Mouse (Mus musculus) cerebellum, adult 2 months (tissue): Measurements from ENCODE around the gene Draxin. TPM values are rescaled to one million over a fixed set of nuclear protein-coding genes. Genes with fewer than 3 reads are reported as not detected.

Source experiments
- DNase-seq, 2 experiments: peaks; one replicate each; pipeline ENCODE4 v3.0.0; 2021
- H3K27ac ChIP-seq: fragments of 200-500 bp; 2 replicates; pipeline ENCODE4 v1.5.1; 2012; ENCODE audit warnings: low read length, control low read depth, inconsistent platforms; ENCODE audit not compliant: insufficient read depth
- H3K27me3 ChIP-seq: fragments of 200-500 bp; 2 replicates; pipeline ENCODE4 v1.6.1; 2012; ENCODE audit warnings: inconsistent platforms, mild to moderate bottlenecking, low read length, moderate library complexity; ENCODE audit not compliant: control insufficient read depth, insufficient read depth
- H3K4me1 ChIP-seq: fragments of 200-500 bp; 2 replicates; pipeline ENCODE4 v1.6.1; 2011; ENCODE audit warnings: low read length; ENCODE audit not compliant: control insufficient read depth, insufficient read depth
- H3K4me3 ChIP-seq: fragments of 200-500 bp; replicated peaks from 2 replicates; pipeline ENCODE3; 2011; ENCODE audit warnings: mild to moderate bottlenecking, low read depth, low read length, control low read depth; ENCODE audit not compliant: insufficient read depth
- CTCF ChIP-seq: fragments of 200-500 bp; IDR thresholded peaks from 2 replicates; pipeline ENCODE4 v1.5.1; 2011; ENCODE audit warnings: low read depth, mild to moderate bottlenecking, control low read depth, low read length, moderate library complexity, borderline replicate concordance; ENCODE audit not compliant: insufficient read depth
- POLR2A ChIP-seq: fragments of 200-500 bp; IDR thresholded peaks from 2 replicates; pipeline ENCODE4 v1.6.1; 2011; ENCODE audit warnings: low read length, control low read depth, borderline replicate concordance; ENCODE audit not compliant: insufficient read depth
- WGBS: fragments of 180-500 bp; shearing (Covaris S2); methylation state at CpG from one replicate; pipeline ENCODE4 v1.1.7; 2018; 5-methylcytosine and 5-hydroxymethylcytosine counted together
- polyA plus RNA-seq: library from polyadenylated mRNA; depleted of rRNA; stranded (reverse); fragments of >200 nt; gene quantifications from 2 replicates; pipeline ENCODE4 v1.2.3, GENCODE M21; 2012

The Draxin gene
- polyA plus RNA-seq, 1 experiment: 0.33 TPM

GRCm38 (mm10) chr4:148075259-148075658 lies 55.2 kb downstream of the Draxin start:
- peak; percentile 47 to 49 for DNase-seq
- H3K27ac ChIP-seq: no peak overlapping the region
- 45% methylated on average over 21 of the region's 21 CpGs for WGBS
- H3K27me3 ChIP-seq: no peaks in the 10 kb centered on the region
- peaks cover 10% of the 10 kb centered on the region for H3K4me1 ChIP-seq
- TF ChIP-seq POLR2A (no peak), CTCF (no peak)
- no peak overlapping the region for H3K4me3 ChIP-seq

- H3K4me1 ChIP-seq: peaks cover 4% of the 10 kb centered on the region
- TF ChIP-seq POLR2A: no peak
- TF ChIP-seq CTCF: peak; percentile 11; the same call in 1 of the 2 replicates
- DNase-seq: no peak
- H3K4me3 ChIP-seq: no peak overlapping the region
- WGBS: 55% methylated on average over 17 of the region's 17 CpGs
- H3K27ac ChIP-seq: no peak overlapping the region
- no peaks in the 10 kb centered on the region for H3K27me3 ChIP-seq
Observed at GRCm38 (mm10) chr4:148074521-148075189, 55.8 kb downstream of the Draxin start.

GRCm38 (mm10) chr4:148071508-148071907 lies 59.0 kb downstream of the Draxin start:
- WGBS: 39% methylated on average over 5 of the region's 5 CpGs
- Histone ChIP-seq H3K27ac (no peak overlapping the region), H3K4me3 (no peak overlapping the region), H3K27me3 (no peaks in the 10 kb centered on the region), H3K4me1 (no peaks in the 10 kb centered on the region)
- no peak for TF ChIP-seq CTCF
- TF ChIP-seq POLR2A: no peak
- no peak for DNase-seq

GRCm38 (mm10) chr4:148069602-148070218 lies 60.8 kb downstream of the Draxin start:
- H3K4me3 ChIP-seq: no peak overlapping the region
- no peak for TF ChIP-seq CTCF
- no peak for TF ChIP-seq POLR2A
- H3K27me3 ChIP-seq: no peaks in the 10 kb centered on the region
- 84% methylated on average over 9 of the region's 9 CpGs for WGBS
- no peaks in the 10 kb centered on the region for H3K4me1 ChIP-seq
- no peak overlapping the region for H3K27ac ChIP-seq
- no peak for DNase-seq

GRCm38 (mm10) chr4:148067346-148067745 lies 63.2 kb downstream of the Draxin start:
- Histone ChIP-seq H3K4me1 (no peaks in the 10 kb centered on the region), H3K4me3 (no peak overlapping the region), H3K27ac (no peak overlapping the region), H3K27me3 (no peaks in the 10 kb centered on the region)
- 91% methylated on average over 8 of the region's 8 CpGs for WGBS
- TF ChIP-seq POLR2A (no peak), CTCF (no peak)
- no peak for DNase-seq

GRCm38 (mm10) chr4:148066401-148066744 lies 64.1 kb downstream of the Draxin start:
- Histone ChIP-seq H3K27me3 (no peaks in the 10 kb centered on the region), H3K4me1 (no peaks in the 10 kb centered on the region), H3K27ac (no peak overlapping the region), H3K4me3 (no peak overlapping the region)
- WGBS: 55% methylated on average over 9 of the region's 9 CpGs
- no peak for DNase-seq
- no peak for TF ChIP-seq CTCF
- no peak for TF ChIP-seq POLR2A

- no peaks in the 10 kb centered on the region for H3K27me3 ChIP-seq
- TF ChIP-seq CTCF: peak; percentile 18; the same call in 1 of the 2 replicates
- TF ChIP-seq POLR2A: no peak
- no peak for DNase-seq
- WGBS: 41% methylated on average over 6 of the region's 6 CpGs
- no peak overlapping the region for H3K4me3 ChIP-seq
- no peak overlapping the region for H3K27ac ChIP-seq
- no peaks in the 10 kb centered on the region for H3K4me1 ChIP-seq
Observed at GRCm38 (mm10) chr4:148065702-148066400, 64.6 kb downstream of the Draxin start.

GRCm38 (mm10) chr4:148061086-148061480 lies 69.4 kb downstream of the Draxin start:
- Histone ChIP-seq H3K27me3 (no peaks in the 10 kb centered on the region), H3K4me3 (no peak overlapping the region), H3K4me1 (peaks cover 21% of the 10 kb centered on the region), H3K27ac (no peak overlapping the region)
- WGBS: 85% methylated on average over 9 of the region's 9 CpGs
- no peak for TF ChIP-seq POLR2A
- TF ChIP-seq CTCF: no peak
- DNase-seq: no peak
